Mouse (Mus musculus): ENCODE measurements at regions not wholly inside any gene's neighbourhood (a gene's known extent, or its start where the extent isn't known, plus 50 kb on each side); places are given as distances from the start of the nearest gene placed in this dataset.
A peak's percentile ranks its signal among the peaks of the same experiment; 100 is the strongest.

- no peak for DNase-seq (ENCODE audit: low spot score)
These were observed 266.6 kb upstream of the Klf3 start for GRCm38 (mm10) chr5:64536393-64537112.

DNA sequence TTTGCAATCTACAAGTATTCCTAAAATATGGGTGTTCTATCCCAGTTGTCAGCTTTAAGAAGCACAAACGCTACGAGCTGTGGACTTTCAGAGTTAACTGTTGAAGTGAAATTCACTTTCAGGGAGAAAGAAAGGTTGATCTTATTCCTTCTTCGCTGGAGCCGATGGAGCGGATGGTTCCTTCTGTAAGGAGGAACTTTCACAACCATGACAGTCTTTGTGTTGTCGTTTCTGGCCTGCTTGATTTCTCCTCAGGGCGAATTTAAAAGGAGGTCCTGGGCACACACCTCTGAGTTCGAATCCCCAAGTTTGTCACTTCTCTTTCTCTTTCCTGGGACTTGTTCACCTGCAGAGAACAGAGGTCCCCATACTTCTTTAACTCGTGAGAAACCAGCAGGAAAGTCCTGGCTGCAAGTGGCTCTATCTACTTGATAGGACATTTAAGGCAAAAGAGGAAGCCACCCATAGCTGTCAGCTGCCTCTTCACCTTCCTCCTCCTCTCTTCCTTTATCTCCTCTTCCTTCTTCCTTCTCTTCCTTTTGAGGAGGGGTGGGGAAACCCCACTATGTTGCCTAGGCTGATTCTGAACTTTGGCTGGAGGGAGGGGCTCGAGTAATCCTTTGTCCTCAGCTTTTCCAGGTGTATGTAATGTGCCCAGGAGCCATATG is 265.9 kb upstream of the Klf3 start:
- no peak for DNase-seq (ENCODE audit: low spot score)

DNA sequence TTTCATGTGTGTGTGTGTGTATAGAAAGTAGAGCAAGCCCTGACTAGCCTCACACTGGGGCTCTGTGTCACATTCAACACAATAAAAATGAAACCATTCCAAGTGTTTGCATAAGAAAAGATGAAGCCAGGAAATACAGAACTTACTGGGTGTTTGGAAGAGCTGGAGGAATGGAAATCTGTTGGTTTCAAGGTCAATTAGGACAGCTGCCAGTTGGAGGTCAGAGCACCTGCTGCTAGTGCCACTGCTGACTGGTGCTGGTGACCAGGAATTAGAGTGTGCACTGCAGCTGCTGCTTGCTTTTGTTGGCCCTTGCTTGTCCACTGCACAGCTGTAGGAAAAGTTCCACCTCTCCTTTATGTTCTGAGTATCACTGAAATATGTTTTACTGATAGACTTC is 261.4 kb upstream of the Klf3 start:
- DNase-seq (ENCODE audit: low spot score): no peak

DNA sequence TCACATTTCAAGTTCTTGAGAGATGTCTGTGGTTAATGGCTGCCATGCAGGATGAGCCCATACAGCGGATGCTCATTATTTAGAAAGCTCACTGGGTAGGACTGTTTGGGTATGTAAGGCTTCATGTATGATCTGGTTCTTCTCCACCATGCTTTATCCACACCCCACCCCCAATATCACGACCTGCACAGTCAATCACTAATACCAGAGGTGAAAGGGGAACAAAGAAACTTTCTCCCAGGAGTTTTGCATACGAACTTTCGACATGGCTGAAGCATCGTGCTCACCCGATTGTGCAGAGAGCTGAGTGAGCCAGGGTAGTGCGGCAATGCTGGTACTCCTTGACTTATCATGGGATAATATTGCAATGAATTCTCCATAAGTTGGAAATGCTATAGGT is 247.3 kb upstream of the Klf3 start:
- DNase-seq (ENCODE audit: low spot score): no peak

DNA sequence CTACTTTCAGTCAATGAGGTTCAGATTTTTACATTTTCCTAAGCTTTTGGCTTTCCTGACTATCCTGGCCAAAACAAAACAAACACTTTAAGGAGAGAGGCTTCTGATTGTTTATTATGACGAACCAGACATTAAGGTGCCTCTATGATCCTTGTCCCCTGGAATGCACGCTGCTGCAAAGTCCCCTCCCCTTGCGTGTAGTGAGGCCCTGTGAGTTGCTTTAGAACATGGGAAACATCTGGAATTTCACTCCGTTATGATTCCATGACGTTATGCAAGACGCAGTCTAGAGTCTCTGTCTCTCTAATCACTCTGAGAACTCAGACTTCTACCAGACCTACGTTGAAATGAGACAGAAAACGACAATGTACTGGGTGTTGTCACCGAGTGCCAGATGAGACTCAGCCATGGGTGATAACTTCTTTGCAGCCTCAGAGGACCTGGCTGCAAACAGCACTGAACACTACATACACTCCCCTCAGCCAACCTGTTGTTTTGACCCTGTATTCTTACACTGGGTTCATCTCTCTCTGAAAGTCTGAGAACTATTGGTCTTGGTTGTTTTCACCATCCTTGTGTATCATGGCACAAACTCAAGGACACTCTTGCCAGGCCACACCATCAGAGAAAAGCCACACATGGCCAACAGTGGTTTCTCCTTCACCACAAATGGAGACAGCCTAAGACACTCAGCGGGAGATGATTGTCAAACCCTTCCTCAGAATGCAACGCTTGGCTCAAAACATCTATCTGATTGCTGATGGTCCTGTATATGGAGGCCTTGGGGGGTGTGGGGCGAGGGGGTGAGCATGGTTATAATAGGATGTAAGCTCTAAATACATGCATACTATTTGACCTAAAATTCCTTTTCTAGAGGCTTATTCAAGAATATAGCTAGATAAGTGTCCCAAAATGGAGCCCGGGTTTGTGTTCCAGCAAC is 236.5 kb upstream of the Klf3 start:
- no peak for DNase-seq (ENCODE audit: low spot score)

GRCm38 (mm10) chr5:64567813-64568212 is 235.4 kb upstream of the Klf3 start:
- peak; percentile 71 for DNase-seq (ENCODE audit: low spot score)

DNA sequence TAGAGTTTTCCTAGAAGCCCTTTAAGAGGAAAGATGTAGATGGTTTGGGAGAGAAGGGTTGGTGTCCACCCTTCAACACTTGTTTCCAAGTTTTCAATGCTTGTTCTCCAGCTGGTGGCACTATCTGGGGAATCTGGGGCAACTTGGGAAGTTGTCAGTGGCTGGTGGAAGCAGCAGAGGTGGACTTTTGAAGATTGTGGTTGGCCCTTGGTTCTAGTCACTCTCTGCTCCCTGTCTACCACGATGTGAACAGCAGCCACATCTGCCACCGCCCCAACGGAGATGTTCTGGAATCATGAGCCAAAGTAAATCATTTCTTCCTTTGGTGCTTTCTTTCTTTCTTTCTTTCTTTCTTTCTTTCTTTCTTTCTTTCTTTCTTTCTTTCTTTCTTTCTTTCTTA is 234.9 kb upstream of the Klf3 start:
- DNase-seq (ENCODE audit: low spot score): no peak

- DNase-seq (ENCODE audit: low spot score): no peak
These were observed 228.8 kb upstream of the Klf3 start for GRCm38 (mm10) chr5:64574386-64574785.

GRCm38 (mm10) chr5:64575896-64576295 is 227.3 kb upstream of the Klf3 start:
- DNase-seq (ENCODE audit: low spot score): no peak

DNA sequence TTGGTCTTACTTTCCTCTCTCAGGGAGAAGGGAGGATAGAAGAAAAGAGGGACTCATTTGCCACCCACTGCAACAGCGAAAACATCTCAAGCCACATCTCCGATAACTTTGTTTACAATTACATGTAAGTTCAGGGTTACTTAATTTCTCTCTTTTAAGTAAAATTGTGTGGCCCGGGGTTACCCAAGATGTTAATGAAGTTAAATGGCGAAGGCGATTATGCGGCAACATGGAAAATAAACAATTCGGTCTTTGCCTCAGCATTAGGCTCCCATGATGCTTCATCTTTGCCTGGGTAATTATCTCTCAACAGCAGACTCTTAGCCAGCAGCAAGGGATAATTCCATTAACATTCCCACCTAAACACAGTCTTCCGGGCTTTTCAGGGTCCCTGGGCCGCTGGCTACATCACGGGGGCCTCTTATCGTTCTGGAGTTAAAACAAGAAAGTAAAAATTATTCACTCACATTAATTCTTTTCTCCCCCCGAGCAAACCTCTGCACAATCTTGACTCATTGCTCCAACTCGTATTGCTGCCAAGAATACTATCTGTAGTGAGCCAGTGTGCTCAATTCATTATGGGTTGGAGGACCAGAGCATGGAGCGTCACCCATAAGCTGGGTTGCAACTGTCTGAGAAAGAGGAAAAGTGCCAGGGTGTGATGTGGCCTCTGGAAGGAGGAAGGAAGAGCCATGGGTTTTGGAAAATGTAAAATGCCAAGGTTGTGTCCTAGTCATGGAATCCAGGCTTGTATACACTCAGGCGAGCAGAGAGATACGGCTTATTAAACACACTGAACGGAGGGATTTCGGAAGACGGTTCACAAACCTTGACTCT is 226.5 kb upstream of the Klf3 start:
- DNase-seq (ENCODE audit: low spot score): no peak

- DNase-seq (ENCODE audit: low spot score): peak; percentile 30
These were observed 225.8 kb upstream of the Klf3 start for GRCm38 (mm10) chr5:64577424-64577823.

DNA sequence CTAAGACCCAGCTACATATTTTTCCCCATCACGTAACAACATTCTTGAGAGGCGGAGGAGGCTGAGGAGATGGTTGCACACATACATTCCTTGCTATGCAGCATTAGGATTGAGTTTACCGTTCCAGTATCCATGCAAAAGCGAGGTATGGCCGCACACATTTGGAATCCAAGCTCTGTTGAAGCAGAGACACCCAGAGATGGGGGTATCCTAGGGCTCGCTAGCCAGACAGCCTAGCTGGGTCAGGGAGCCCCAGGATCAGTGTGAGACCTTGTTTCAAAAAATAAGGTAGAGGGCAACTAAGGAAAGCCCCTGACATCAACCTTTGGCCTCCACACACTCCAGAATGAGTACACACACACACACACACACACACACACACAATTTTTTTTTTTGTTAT is 224.7 kb upstream of the Klf3 start:
- no peak for DNase-seq (ENCODE audit: low spot score)

GRCm38 (mm10) chr5:64579086-64579485 is 224.1 kb upstream of the Klf3 start:
- no peak for DNase-seq (ENCODE audit: low spot score)

DNA sequence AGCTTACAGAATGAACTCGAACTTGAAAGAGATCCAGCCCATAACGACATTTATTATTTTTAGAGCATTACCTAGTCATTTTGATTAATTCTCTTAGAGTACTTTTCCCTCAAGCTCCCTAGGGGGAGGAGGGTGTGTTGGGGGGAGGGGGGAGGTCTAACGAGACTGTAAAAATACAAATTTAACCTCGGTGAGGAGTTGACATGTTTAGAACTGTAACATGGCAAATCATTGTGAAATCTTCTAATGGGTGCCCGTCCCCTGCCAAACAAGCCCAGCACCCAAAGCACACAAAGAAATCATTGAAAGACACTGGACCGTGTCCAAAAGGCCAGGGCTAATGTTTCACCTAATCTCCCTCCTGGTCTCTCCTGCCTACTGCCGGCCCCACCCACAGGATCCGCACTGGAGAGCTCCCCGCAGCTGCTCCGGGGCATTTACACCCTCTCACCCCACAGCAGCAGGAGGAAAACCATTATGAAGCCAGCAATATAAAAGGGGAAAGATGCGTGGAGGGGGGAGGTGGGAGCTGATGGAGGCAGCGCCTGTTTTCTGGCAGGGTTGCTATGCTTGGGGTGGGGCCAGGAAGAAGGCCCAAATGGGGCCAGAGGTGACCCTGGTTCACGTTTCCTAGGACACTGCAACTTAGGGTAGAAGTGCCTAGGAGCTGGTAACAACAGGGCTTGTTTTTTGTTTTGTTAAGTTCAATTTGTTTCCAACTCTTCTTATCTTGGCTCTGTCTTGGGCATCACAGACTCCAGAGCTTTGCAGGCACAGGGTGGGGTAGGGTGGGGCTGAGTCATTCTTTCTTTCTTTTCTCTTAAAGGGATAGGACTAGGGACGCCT is 223.5 kb upstream of the Klf3 start:
- DNase-seq (ENCODE audit: low spot score): peak; percentile 30

DNA sequence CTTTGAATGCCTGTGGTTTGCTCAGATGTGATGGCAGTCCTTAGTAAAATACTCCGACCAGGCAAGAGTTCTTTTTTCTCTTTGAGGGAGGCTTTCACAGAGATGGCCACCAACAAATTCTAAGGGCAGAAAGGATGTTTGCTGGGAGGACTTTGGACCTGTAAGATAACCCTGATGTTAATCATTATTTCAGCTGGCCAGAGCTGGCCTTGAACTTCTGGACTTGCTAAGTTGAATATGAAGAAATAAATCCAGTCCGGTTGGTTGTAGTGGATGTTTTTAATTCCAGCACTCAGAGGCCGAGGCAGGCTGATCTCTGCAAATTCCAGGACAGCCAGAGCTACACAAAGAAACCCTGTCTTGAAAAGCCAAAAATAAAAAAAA is 222.9 kb upstream of the Klf3 start:
- no peak for DNase-seq (ENCODE audit: low spot score)

GRCm38 (mm10) chr5:64580786-64581445 is 222.3 kb upstream of the Klf3 start:
- DNase-seq (ENCODE audit: low spot score): peak; percentile 45

DNA sequence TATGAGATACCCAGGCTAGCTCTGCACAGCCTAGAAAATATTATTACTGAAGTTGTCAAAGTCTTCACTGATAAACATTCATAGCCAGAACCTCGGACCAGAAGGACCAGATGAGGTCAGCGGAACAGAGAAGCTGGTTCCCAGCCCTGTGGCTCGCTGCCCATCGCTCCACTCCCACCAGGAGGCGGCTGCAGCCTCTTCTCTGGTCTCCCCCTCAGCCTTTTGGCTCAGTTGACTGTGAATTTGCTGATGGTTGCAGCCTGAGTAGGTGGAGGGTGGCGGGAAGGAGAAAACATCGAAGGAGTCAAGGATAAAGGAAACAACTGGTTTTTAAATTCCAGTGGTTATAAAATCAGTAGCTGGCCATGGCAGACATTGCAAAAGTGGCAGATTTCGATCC is 221.7 kb upstream of the Klf3 start:
- DNase-seq (ENCODE audit: low spot score): no peak

DNA sequence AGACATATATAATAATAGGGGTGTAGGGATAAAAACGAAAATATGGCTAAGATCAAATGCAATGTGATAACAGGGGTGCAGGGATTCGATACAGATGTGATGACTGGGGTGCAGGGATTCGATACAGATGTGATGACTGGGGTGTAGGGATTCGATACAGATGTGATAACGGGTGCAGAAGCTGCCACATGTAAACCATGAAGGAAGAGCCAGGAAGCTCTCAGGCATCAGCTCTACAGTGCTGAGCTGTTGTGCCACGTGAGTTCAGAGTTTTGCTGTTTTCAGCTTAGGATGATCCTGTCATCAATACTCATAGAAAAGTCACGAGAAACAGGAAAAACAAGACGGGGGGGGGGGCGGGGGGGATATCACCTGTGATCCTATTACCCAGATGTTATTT is 221.2 kb upstream of the Klf3 start:
- DNase-seq (ENCODE audit: low spot score): no peak

- no peak for DNase-seq (ENCODE audit: low spot score)
These were observed 218.9 kb upstream of the Klf3 start for GRCm38 (mm10) chr5:64584308-64584707.

GRCm38 (mm10) chr5:64585076-64585786 is 218.0 kb upstream of the Klf3 start:
- DNase-seq (ENCODE audit: low spot score): no peak
